Mouse (Mus musculus): ENCODE data around the gene Glra2. TPM values are rescaled to one million over a fixed set of nuclear protein-coding genes. Genes with fewer than 3 reads are reported as not detected.

Gene Glra2
- 23.0 and 23.5 TPM in 2 replicates for polyA plus RNA-seq (2012; rRNA removed)

GRCm38 (mm10) chrX:165326939-165327698, at the start of gene Glra2:
Glra2 (minus strand) TSS chrX:165327393.

